Mouse (Mus musculus) spleen, adult 10 weeks (tissue): Measurements from ENCODE around the gene Fam168a. TPM values are rescaled to one million over a fixed set of nuclear protein-coding genes. Genes with fewer than 3 reads are reported as not detected.

ENCODE experiments used
- polyA plus RNA-seq: library from polyadenylated mRNA; stranded (reverse); fragments of 350-450 nt; fragmentation: Illumina TruSeq; extraction: RNeasy Lipid Tissue Mini Kit (QIAGEN cat#74804); gene quantifications from one replicate; pipeline ENCODE4 v1.2.3, GENCODE M21; 2015; ENCODE audit warnings: low replicate concordance; ENCODE audit not compliant: insufficient read depth

The Fam168a gene
- polyA plus RNA-seq = 27.6 TPM

GRCm38 (mm10) chr7:100706143-100706841, at the start of gene Fam168a:
Fam168a (plus strand) TSS chr7:100706635.

GRCm38 (mm10) chr7:100662231-100662630, 44.2 kb upstream of the Fam168a start, which contains the start of gene Plekhb1:
Plekhb1 (minus strand) TSS chr7:100662414.

GRCm38 (mm10) chr7:100862828-100863638, 156.6 kb downstream of the Fam168a start, which contains the start of gene Relt:
Relt (minus strand) TSS chr7:100863446.

Other genes starting within 250 kb of the Fam168a start
- 0.88 TPM for gene Ucp3, start 233.6 kb upstream of the Fam168a start, polyA plus RNA-seq
- gene Ucp2, start 213.3 kb upstream of the Fam168a start, polyA plus RNA-seq = 524 TPM
- gene Dnajb13, start 191.7 kb upstream of the Fam168a start, polyA plus RNA-seq = 3.4 TPM
- 19.0 TPM for gene Coa4, start 169.6 kb upstream of the Fam168a start, polyA plus RNA-seq
- gene Rab6a, start 99.2 kb upstream of the Fam168a start, polyA plus RNA-seq = 85.5 TPM
- 63.8 TPM for gene Mrpl48, start 98.3 kb upstream of the Fam168a start, polyA plus RNA-seq
- gene Plekhb1, start 44.2 kb upstream of the Fam168a start, polyA plus RNA-seq = 0.72 TPM
- gene Relt, start 156.8 kb downstream of the Fam168a start, polyA plus RNA-seq = 17.0 TPM
- 3.4 TPM for gene Arhgef17, start 225.5 kb downstream of the Fam168a start, polyA plus RNA-seq